Mouse (Mus musculus): ENCODE data around the gene Olfr1415. TPM values are rescaled to one million over a fixed set of nuclear protein-coding genes. Genes with fewer than 3 reads are reported as not detected.
"Not testable (repeated sequence)": the region's sequence is repeated elsewhere in the genome, so short reads cannot be mapped to it uniquely, and the experiment has no call there.

Gene Olfr1415
- polyA plus RNA-seq, 1 experiment from 2014 or later: not detected

DNA sequence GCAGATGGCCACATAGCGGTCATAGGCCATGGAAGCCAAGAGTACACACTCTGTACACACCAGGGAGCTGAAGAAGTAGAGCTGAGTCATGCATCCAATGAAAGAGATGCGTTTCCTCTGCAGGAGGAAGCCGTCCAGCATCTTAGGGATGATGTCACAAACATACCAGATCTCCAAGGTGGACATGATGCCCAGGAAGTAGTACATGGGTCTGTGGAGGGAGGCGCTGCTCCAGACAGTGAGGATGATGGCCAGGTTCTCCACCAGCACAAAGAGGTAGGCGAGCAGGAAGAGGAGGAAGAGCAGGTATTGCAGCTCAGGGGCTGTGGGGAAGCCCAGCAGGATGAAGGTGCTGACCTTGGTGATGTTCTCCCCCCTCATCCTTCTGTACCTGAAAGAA is 15.7 kb upstream of the Olfr1415 start:
- not testable (repeated sequence) for H3K36me3 ChIP-seq (replicated peaks; ENCODE audit: control insufficient read depth, insufficient read depth, low read depth, low read length)

DNA sequence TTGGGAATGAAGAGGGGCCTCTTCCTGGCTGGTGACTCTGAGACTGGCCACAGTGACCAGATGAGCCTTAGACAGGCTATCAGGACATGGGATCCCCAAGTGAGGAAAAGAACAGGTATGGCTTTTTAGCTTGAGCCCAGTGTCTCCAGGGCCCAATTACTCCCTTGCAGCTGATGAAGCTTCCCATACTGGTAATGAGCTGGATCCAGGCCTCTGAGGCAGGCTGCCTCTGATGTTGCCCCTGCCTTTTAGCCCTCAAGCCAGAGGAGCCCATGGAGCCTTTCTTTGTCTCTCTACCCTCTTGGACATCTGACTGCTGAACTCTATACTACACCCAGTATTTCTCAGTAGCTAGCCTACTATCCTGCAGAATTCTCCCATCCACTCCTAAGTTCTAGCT is 10.9 kb downstream of the Olfr1415 start, which contains the start of gene Olfr1416:
Olfr1416 (minus strand) TSS at position 101 of the 400 bp plus-strand sequence.
- DNase-seq (ENCODE audit: low spot score) (no peak), ATAC-seq (replicated peaks; ENCODE audit: insufficient number of reproducible peaks, low FRiP score, low TSS enrichment, low read depth) (no peak)
- Histone ChIP-seq H3K4me1 (ENCODE audit: control insufficient read depth, insufficient read depth, low read length) (no peaks in the 10 kb centered on the region), H3K9me3 (replicated peaks; ENCODE audit: control insufficient read depth, low read length) (no peaks in the 10 kb centered on the region), H3K36me3 (replicated peaks; ENCODE audit: control insufficient read depth, insufficient read depth, low read depth, low read length) (no peaks in the 10 kb centered on the region), H3K27me3 (ENCODE audit: control insufficient read depth, insufficient read depth, low read length) (no peaks in the 10 kb centered on the region), H3K4me3 (ENCODE audit: low read depth, low read length) (no peak within 1 kb of the TSS), H3K4me2 (ENCODE audit: low read depth, low read length) (no peak within 1 kb of the TSS), H3K9ac (replicated peaks; ENCODE audit: low read length) (no peak within 1 kb of the TSS), H3K27ac (replicated peaks; ENCODE audit: low read depth, low read length) (no peak within 1 kb of the TSS)

More for the DNA sequence above, 15.7 kb upstream of the Olfr1415 start:
- not testable (repeated sequence) for H3K9me3 ChIP-seq (replicated peaks; ENCODE audit: control insufficient read depth, low read length); H3K4me2 ChIP-seq (ENCODE audit: low read depth, low read length); H3K27ac ChIP-seq (replicated peaks; ENCODE audit: low read depth, low read length); ATAC-seq (replicated peaks; ENCODE audit: insufficient number of reproducible peaks, low FRiP score, low TSS enrichment, low read depth); H3K27me3 ChIP-seq (ENCODE audit: control insufficient read depth, insufficient read depth, low read length); H3K9ac ChIP-seq (replicated peaks; ENCODE audit: low read length); H3K4me1 ChIP-seq (ENCODE audit: control insufficient read depth, insufficient read depth, low read length); DNase-seq (ENCODE audit: low spot score); H3K4me3 ChIP-seq (ENCODE audit: low read depth, low read length)
- 91% methylated on average over 5 of the region's 5 CpGs for whole genome bisulfite sequencing

- peak; percentile 4 for DNase-seq (ENCODE audit: low spot score)
- Histone ChIP-seq H3K4me1 (ENCODE audit: control insufficient read depth, insufficient read depth, low read length) (no peaks in the 10 kb centered on the region), H3K9ac (replicated peaks; ENCODE audit: low read length) (peak overlapping the region; percentile 57), H3K9me3 (replicated peaks; ENCODE audit: control insufficient read depth, low read length) (no peaks in the 10 kb centered on the region), H3K4me2 (ENCODE audit: low read depth, low read length) (peak overlapping the region; percentile 76), H3K36me3 (replicated peaks; ENCODE audit: control insufficient read depth, insufficient read depth, low read depth, low read length) (peaks cover 4% of the 10 kb centered on the region), H3K27ac (replicated peaks; ENCODE audit: low read depth, low read length) (no peak overlapping the region), H3K4me3 (ENCODE audit: low read depth, low read length) (peak overlapping the region; percentile 59), H3K27me3 (ENCODE audit: control insufficient read depth, insufficient read depth, low read length) (no peaks in the 10 kb centered on the region)
- WGBS: 4% methylated on average over 10 of the region's 10 CpGs
- peak; percentile 60 for ATAC-seq (replicated peaks; ENCODE audit: insufficient number of reproducible peaks, low FRiP score, low TSS enrichment, low read depth)
These were observed 21.8 kb downstream of the Olfr1415 start for GRCm38 (mm10) chr1:92474066-92474578.

DNA sequence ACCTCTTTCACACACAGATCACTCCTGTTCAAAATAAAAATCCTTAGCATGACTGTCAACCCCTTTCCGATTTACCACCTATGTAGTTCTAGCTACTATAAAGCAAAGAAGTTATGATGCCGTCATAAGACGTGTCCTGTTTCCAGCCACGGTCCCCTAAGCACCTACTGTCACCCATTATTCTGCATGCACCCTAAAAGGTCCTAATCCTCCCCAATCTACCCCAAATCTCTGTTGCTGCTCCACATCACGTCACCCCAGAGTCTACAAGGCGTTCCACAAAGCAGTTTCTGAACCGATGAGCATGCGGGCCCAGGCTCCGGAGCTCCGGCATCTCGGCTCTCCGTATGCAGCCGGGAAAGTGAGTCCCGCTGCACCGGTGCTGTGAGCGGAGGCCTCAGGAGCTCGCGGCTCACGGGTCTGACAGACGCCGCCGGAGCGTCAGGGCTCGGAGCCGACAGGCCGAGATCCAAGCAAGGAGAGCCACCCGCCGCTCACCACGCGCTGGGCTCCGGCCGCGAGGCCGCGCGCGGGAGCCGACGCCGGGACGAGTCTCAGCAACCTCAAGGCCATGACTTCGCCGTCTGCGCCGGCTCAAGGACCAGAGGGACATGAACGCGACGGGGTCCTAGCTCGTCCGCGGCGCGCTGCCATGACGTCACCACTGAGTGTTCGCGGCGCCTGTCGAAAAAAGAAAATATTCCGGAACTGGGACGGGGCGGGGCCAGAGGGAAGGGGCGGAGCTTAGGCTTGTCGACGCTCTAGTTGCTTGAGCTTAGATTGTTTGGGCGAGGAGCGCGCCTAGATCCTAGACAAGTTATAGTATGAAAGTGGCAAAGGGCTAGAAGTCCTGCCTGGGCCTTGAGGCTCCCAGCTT is 22.5 kb downstream of the Olfr1415 start, which contains the start of gene Ndufa10:
Ndufa10 (minus strand) TSS at position 696 of the 877 bp plus-strand sequence.
- H3K27me3 ChIP-seq (ENCODE audit: control insufficient read depth, insufficient read depth, low read length): no peaks in the 10 kb centered on the region
- peak within 1 kb of the TSS; percentile 67 for H3K9ac ChIP-seq (replicated peaks; ENCODE audit: low read length)
- H3K4me2 ChIP-seq (ENCODE audit: low read depth, low read length): peak within 1 kb of the TSS; percentile 76
- peak within 1 kb of the TSS; percentile 59 for H3K4me3 ChIP-seq (ENCODE audit: low read depth, low read length)
- peak; percentile 92 for ATAC-seq (replicated peaks; ENCODE audit: insufficient number of reproducible peaks, low FRiP score, low TSS enrichment, low read depth)
- no peaks in the 10 kb centered on the region for H3K4me1 ChIP-seq (ENCODE audit: control insufficient read depth, insufficient read depth, low read length)
- H3K36me3 ChIP-seq (replicated peaks; ENCODE audit: control insufficient read depth, insufficient read depth, low read depth, low read length): peaks cover 4% of the 10 kb centered on the region
- peak; percentile 92 for DNase-seq (ENCODE audit: low spot score)
- no peaks in the 10 kb centered on the region for H3K9me3 ChIP-seq (replicated peaks; ENCODE audit: control insufficient read depth, low read length)
- under 1% methylated on average over 67 of the region's 67 CpGs for WGBS
- H3K27ac ChIP-seq (replicated peaks; ENCODE audit: low read depth, low read length): no peak within 1 kb of the TSS

DNA sequence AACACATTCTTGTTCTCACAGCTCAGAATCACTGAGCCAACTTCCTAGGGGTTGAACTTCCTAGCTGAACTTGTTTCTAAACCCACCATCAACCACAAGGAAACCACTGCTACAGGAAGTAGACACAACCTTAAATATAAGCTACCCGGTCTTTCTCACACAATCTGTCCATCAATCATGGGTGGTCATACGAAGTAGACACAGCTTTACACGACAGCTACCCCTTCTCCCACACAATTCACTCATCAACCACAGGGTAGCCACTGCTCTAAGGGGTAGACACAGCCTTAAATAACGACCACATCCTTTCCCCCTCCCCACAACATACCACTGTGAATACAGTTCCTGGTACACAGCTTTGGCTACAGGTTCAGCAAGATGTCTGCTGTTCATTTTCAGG is 27.0 kb downstream of the Olfr1415 start:
- Histone ChIP-seq H3K9ac (replicated peaks; ENCODE audit: low read length) (no peak overlapping the region), H3K36me3 (replicated peaks; ENCODE audit: control insufficient read depth, insufficient read depth, low read depth, low read length) (peaks cover 7% of the 10 kb centered on the region), H3K27ac (replicated peaks; ENCODE audit: low read depth, low read length) (no peak overlapping the region), H3K4me2 (ENCODE audit: low read depth, low read length) (no peak overlapping the region), H3K27me3 (ENCODE audit: control insufficient read depth, insufficient read depth, low read length) (no peaks in the 10 kb centered on the region), H3K4me3 (ENCODE audit: low read depth, low read length) (no peak overlapping the region), H3K9me3 (replicated peaks; ENCODE audit: control insufficient read depth, low read length) (no peaks in the 10 kb centered on the region), H3K4me1 (ENCODE audit: control insufficient read depth, insufficient read depth, low read length) (no peaks in the 10 kb centered on the region)
- no peak for ATAC-seq (replicated peaks; ENCODE audit: insufficient number of reproducible peaks, low FRiP score, low TSS enrichment, low read depth)
- DNase-seq (ENCODE audit: low spot score): no peak
- WGBS: 87% methylated on average over 4 of the region's 4 CpGs

DNA sequence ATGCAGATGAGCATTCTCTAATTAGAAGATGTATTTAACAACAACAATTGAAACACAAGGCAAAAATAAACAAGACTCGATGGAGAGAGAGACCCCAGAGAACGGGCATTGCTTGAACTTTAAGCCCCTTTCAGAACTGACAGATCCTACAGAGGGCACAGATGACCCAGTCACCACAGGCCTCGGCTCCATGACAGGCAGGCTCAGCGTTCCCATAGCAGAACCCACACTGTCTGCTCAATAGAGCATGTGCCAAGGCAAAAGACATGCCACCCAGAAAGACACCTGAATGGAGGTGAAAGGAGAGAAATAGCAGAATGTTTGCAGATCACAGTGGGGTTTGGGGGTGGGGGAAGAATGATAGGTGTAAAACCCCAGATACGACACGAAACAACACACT is 37.5 kb downstream of the Olfr1415 start:
- DNase-seq (ENCODE audit: low spot score) (no peak), ATAC-seq (replicated peaks; ENCODE audit: insufficient number of reproducible peaks, low FRiP score, low TSS enrichment, low read depth) (no peak)
- Histone ChIP-seq H3K27me3 (ENCODE audit: control insufficient read depth, insufficient read depth, low read length) (no peaks in the 10 kb centered on the region), H3K9ac (replicated peaks; ENCODE audit: low read length) (no peak overlapping the region), H3K4me3 (ENCODE audit: low read depth, low read length) (no peak overlapping the region), H3K4me2 (ENCODE audit: low read depth, low read length) (no peak overlapping the region), H3K4me1 (ENCODE audit: control insufficient read depth, insufficient read depth, low read length) (no peaks in the 10 kb centered on the region), H3K9me3 (replicated peaks; ENCODE audit: control insufficient read depth, low read length) (no peaks in the 10 kb centered on the region), H3K27ac (replicated peaks; ENCODE audit: low read depth, low read length) (no peak overlapping the region), H3K36me3 (replicated peaks; ENCODE audit: control insufficient read depth, insufficient read depth, low read depth, low read length) (peaks cover 7% of the 10 kb centered on the region)
- 90% methylated on average over 6 of the region's 6 CpGs for WGBS

DNA sequence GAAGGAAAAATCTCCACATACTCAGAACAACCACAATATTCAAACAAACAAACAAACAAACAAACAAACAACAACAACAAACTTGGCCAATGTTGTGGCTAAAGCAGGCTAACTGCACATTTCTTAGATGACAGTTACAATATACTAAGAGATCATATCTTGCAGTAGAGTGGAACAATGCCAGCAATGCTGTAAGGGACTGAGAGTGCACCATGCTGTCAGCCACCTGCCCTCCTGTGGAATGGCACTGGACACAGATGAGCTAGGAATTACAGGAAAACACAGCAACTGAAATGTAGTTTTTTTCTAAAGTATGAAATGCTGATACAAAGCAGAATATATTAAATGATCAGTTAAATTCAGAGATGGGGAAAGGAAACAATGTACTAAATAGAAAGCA is 38.1 kb downstream of the Olfr1415 start:
- ATAC-seq (replicated peaks; ENCODE audit: insufficient number of reproducible peaks, low FRiP score, low TSS enrichment, low read depth) (no peak), DNase-seq (ENCODE audit: low spot score) (no peak)
- H3K4me2 ChIP-seq (ENCODE audit: low read depth, low read length): no peak overlapping the region
- H3K9me3 ChIP-seq (replicated peaks; ENCODE audit: control insufficient read depth, low read length): no peaks in the 10 kb centered on the region
- no peak overlapping the region for H3K27ac ChIP-seq (replicated peaks; ENCODE audit: low read depth, low read length)
- no peak overlapping the region for H3K9ac ChIP-seq (replicated peaks; ENCODE audit: low read length)
- peaks cover 7% of the 10 kb centered on the region for H3K36me3 ChIP-seq (replicated peaks; ENCODE audit: control insufficient read depth, insufficient read depth, low read depth, low read length)
- H3K4me1 ChIP-seq (ENCODE audit: control insufficient read depth, insufficient read depth, low read length): no peaks in the 10 kb centered on the region
- no peak overlapping the region for H3K4me3 ChIP-seq (ENCODE audit: low read depth, low read length)
- H3K27me3 ChIP-seq (ENCODE audit: control insufficient read depth, insufficient read depth, low read length): no peaks in the 10 kb centered on the region

DNA sequence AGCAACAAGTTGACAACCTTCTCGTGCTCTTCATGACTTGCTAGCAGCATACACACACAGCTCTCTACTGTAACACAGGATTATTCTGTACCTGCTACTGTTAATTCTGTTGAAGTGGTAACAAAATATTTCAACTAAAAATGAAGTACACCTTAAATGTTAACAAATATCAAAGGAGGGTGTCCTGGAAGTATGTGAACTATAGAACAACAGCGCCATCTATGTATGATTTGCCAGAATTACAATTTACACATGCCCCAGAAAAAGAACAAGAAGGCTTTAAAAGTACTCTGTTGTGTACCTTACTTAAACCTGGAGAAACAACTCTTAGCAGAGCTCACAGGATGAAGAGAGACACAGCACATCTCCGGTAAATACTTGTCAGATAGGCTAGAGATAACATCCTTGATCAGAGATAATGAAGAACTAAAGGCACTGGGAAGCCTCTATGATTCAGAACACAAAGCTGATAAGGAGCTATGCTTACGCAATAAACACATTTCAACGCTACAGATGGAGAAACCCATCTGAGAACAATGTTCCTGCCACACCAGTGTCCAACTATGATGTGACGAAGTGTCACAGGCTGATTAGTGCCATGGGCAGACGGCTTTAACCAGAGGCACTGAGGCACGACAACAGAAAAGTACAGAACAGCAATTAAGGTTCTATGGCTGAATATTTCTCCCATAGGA is 42.0 kb downstream of the Olfr1415 start:
- H3K27ac ChIP-seq (replicated peaks; ENCODE audit: low read depth, low read length): no peak overlapping the region
- H3K4me1 ChIP-seq (ENCODE audit: control insufficient read depth, insufficient read depth, low read length): no peaks in the 10 kb centered on the region
- 77% methylated on average over 8 of the region's 8 CpGs for WGBS
- H3K4me2 ChIP-seq (ENCODE audit: low read depth, low read length): no peak overlapping the region
- no peak overlapping the region for H3K9ac ChIP-seq (replicated peaks; ENCODE audit: low read length)
- H3K4me3 ChIP-seq (ENCODE audit: low read depth, low read length): no peak overlapping the region
- peaks cover 7% of the 10 kb centered on the region for H3K36me3 ChIP-seq (replicated peaks; ENCODE audit: control insufficient read depth, insufficient read depth, low read depth, low read length)
- DNase-seq (ENCODE audit: low spot score) (peak; percentile 69), ATAC-seq (replicated peaks; ENCODE audit: insufficient number of reproducible peaks, low FRiP score, low TSS enrichment, low read depth) (no peak)
- H3K27me3 ChIP-seq (ENCODE audit: control insufficient read depth, insufficient read depth, low read length): no peaks in the 10 kb centered on the region
- no peaks in the 10 kb centered on the region for H3K9me3 ChIP-seq (replicated peaks; ENCODE audit: control insufficient read depth, low read length)
